Mouse (Mus musculus): ENCODE measurements around the gene Gm11639.

GRCm38 (mm10) chr11:105126520-105127029, 441.1 kb downstream of the Gm11639 start:
- TF ChIP-seq CTCF (IDR thresholded peaks at IDR 0.05; ENCODE audit: control insufficient read depth, insufficient read depth, insufficient read length) (no peak), MAX (IDR thresholded peaks at IDR 0.05) (no peak), USF1 (IDR thresholded peaks at IDR 0.05; ENCODE audit: low read depth) (no peak)

Data from C2C12 (cell line).